Mouse (Mus musculus): ENCODE measurements around the gene Cc2d1a. TPM values are rescaled to one million over a fixed set of nuclear protein-coding genes. Genes with fewer than 3 reads are reported as not detected.

Gene Cc2d1a
- not detected in 2 replicates for polyA plus RNA-seq (2012; ENCODE audit: insufficient read depth, insufficient read length, low replicate concordance, missing spikeins)

DNA sequence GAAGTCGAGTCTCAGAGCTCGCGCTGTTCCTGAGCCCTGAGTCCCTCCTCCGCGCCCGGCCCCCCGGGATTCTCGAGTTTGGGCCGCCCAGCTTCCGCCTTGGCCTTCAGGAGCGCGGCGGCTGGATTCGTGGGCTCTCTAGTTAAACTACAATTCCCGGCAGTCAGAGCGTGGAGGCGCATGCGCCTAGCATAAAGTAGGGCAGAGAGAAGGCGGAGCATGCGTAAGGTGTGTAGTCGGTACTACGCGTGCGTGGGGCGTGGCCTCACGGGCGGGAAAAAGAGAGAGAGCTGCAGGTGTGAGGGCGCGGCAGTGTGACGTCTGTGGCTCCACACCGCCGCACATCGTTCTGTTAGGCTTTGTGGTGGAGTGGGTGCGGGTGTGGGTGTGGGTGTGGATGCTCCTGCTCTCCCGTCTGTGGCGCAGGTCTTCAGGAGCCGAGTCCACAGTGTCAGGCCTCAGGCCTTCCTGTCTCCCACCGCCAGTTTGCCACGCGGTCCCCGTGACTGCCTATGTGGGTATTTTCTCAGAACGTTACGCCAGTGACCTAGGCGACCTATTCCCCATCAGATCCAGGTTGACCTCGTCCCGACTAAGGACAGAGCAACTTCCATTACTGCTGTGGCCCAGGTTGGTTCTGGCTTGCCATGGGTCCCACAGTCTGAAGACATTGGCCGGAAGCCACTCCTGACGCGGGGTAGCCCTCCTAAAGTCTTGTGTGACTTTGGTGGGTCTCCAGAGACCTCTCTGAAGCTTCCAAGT lies at the start of gene Cc2d1a, which contains the start of gene 4930432K21Rik:
Gene Cc2d1a, minus strand, starts transcription at position 168 of the 762 bp plus-strand sequence.
Gene 4930432K21Rik, plus strand, starts transcription at position 257 of the 762 bp plus-strand sequence.
- peak within 1 kb of the TSS; percentile 19; the same call in 1 of the 2 replicates for H3K27ac ChIP-seq (ENCODE audit: insufficient read depth, low read depth, low read length)

DNA sequence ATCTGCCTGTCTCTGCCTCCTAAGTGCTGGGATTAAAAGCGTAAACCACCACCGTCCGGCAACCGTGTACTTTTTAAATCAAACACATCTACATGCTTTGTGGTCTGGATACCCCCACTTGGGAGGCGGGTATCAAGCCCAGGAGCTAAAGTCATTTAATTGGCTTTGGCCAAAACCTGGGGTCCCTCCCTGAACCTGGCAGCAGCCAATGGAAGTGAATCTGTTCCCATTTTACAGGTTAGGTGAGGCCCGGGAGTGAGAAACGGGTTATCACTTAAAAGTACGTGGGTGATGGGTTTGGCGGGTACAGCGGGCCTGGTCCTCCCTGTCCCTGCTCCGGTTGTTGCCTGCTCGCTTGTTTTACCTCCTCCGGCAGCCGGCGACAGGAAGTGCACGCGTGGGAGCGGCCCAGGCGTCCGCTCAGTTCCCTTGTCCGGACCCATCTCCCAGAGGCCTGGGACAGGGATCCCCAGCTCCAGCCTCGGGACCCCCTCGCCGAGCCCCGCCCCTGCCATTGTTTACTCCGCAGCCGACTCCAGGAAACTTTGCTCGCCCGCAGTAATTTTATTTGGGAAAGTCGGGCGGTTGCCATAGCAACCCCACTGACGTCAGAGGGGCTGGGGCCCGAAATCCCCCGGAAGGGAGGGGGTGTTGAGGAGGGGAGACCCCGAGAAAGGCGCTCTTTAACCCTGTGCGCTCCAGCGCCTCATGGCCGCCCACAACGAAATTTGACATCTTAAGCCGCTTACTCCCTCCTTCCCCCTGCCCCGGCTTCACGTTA lies 49.6 kb upstream of the Cc2d1a start:
- TF ChIP-seq POLR2A (IDR thresholded peaks at IDR 0.05; ENCODE audit: insufficient read depth, low read depth, low read length) (0 out of 2 replicates have a peak, but pooled peaks have one; percentile 18), CTCF (IDR thresholded peaks at IDR 0.05; ENCODE audit: insufficient read depth, low read depth, low read length) (no peak)
- 6% methylated on average over 43 of the region's 43 CpGs for WGBS
- Histone ChIP-seq H3K27ac (ENCODE audit: insufficient read depth, low read depth, low read length) (peak overlapping the region; percentile 54), H3K4me3 (ENCODE audit: insufficient read depth, low read depth, low read length) (peak overlapping the region; percentile 55), H3K4me1 (ENCODE audit: control insufficient read depth, insufficient read depth, low read length) (peaks cover 48% of the 10 kb centered on the region)

More for the DNA sequence above, at the start of gene Cc2d1a, which contains the start of gene 4930432K21Rik:
- peak within 1 kb of the TSS; percentile 69 for H3K4me3 ChIP-seq (ENCODE audit: insufficient read depth, low read depth, low read length)
- TF ChIP-seq CTCF (IDR thresholded peaks at IDR 0.05; ENCODE audit: insufficient read depth, low read depth, low read length) (no peak), POLR2A (IDR thresholded peaks at IDR 0.05; ENCODE audit: insufficient read depth, low read depth, low read length) (peak; percentile 79)
- H3K4me1 ChIP-seq (ENCODE audit: control insufficient read depth, insufficient read depth, low read length) = peaks cover 25% of the 10 kb centered on the region
- 10% methylated on average over 49 of the region's 49 CpGs for WGBS

DNA sequence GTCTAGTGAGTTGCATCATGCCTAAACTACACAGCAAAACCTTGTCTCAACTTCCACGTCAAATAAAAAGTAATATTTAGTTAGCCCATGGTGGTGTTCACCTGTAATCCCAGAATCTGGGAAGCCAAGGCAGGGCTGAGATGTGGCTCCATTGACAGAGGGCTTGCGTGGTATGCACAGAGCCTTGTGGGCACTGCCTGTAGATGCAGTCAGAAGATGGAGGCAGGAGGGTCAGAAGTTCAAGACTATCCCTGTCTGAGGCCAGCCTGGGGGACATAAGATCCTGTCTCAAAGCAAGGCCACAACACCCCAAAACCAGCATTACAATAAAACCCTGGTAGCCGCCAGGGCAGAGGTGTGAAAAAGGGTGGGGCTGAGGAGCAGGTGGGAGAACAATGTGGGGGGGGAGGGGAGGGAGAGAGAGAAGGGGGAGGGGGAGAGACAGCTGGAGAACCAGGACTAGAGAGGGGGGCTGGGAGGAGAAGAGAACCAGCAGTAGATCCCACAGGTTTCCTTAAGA lies 46.5 kb upstream of the Cc2d1a start:
- Histone ChIP-seq H3K4me3 (ENCODE audit: insufficient read depth, low read depth, low read length) (no peak overlapping the region), H3K27ac (ENCODE audit: insufficient read depth, low read depth, low read length) (no peak overlapping the region), H3K4me1 (ENCODE audit: control insufficient read depth, insufficient read depth, low read length) (peaks cover 33% of the 10 kb centered on the region)
- TF ChIP-seq POLR2A (IDR thresholded peaks at IDR 0.05; ENCODE audit: insufficient read depth, low read depth, low read length) (no peak), CTCF (IDR thresholded peaks at IDR 0.05; ENCODE audit: insufficient read depth, low read depth, low read length) (no peak)
- 89% methylated on average over 3 of the region's 3 CpGs for WGBS

DNA sequence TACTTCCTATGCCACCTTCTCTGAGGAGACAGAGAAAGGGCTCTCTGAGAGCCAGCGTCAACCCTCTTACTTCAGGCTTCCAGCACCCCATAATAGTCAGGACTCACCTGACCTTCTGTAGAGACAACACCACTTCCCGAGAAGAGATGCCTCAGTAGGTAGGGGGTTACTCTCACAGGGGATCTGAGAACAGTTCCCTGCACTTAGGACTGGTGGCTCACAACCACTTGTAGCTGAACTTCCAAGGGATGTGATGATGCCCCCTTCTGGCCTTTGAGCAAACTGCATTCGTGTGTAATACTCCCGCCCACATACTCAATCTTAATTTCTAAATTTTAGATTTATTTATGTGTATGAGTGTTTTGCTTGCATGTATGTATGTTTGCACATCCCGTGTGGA lies 45.8 kb upstream of the Cc2d1a start:
- peaks cover 30% of the 10 kb centered on the region for H3K4me1 ChIP-seq (ENCODE audit: control insufficient read depth, insufficient read depth, low read length)
- 90% methylated on average over 5 of the region's 5 CpGs for WGBS
- H3K4me3 ChIP-seq (ENCODE audit: insufficient read depth, low read depth, low read length) = no peak overlapping the region
- H3K27ac ChIP-seq (ENCODE audit: insufficient read depth, low read depth, low read length) = no peak overlapping the region
- TF ChIP-seq POLR2A (IDR thresholded peaks at IDR 0.05; ENCODE audit: insufficient read depth, low read depth, low read length) (no peak), CTCF (IDR thresholded peaks at IDR 0.05; ENCODE audit: insufficient read depth, low read depth, low read length) (no peak)

DNA sequence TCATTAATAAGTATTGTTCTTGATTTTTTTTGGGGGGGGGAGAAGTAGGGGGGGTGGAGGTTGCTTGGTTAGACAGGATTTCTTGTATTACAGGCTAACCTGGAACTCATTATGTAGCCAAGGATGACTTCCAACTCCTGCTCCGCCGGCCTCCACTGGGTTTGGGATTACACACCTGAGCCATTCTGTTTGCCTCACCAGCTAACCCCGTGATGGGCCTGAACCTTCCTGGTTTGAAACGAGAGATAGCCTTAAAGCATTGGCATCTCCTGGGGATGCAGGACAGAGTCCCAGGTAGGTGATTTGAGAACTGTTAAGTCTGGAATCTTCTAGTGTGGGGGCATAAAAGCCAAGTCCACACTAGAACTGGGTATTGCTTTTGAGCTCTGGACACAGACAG lies 45.4 kb upstream of the Cc2d1a start:
- WGBS = 87% methylated on average over 4 of the region's 4 CpGs
- Histone ChIP-seq H3K4me3 (ENCODE audit: insufficient read depth, low read depth, low read length) (no peak overlapping the region), H3K4me1 (ENCODE audit: control insufficient read depth, insufficient read depth, low read length) (peaks cover 26% of the 10 kb centered on the region), H3K27ac (ENCODE audit: insufficient read depth, low read depth, low read length) (no peak overlapping the region)
- TF ChIP-seq POLR2A (IDR thresholded peaks at IDR 0.05; ENCODE audit: insufficient read depth, low read depth, low read length) (no peak), CTCF (IDR thresholded peaks at IDR 0.05; ENCODE audit: insufficient read depth, low read depth, low read length) (no peak)

DNA sequence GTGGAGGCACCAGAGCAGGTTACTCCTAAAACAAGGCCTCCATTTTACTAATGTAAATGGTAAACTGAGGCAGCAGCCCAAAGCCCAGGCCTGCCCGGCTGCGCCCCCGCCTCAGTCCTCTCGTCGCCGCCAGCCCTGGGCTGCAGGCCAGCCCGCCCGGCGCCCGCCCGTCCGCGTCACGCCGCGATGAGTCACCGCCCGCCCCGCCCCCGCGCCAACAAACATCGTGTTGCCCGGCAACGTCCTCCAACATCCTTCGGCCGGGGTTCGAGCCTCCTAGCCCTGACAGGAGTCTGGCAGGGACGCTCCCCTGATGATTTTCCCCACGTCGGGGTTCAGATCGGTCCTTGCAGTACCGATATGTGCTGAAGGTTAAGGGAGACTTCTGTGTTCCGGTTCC lies 44.8 kb upstream of the Cc2d1a start:
- Histone ChIP-seq H3K4me3 (ENCODE audit: insufficient read depth, low read depth, low read length) (no peak overlapping the region), H3K27ac (ENCODE audit: insufficient read depth, low read depth, low read length) (0 out of 2 replicates have a peak overlapping the region, but pooled peaks have one; percentile 10), H3K4me1 (ENCODE audit: control insufficient read depth, insufficient read depth, low read length) (peaks cover 19% of the 10 kb centered on the region)
- TF ChIP-seq CTCF (IDR thresholded peaks at IDR 0.05; ENCODE audit: insufficient read depth, low read depth, low read length) (no peak), POLR2A (IDR thresholded peaks at IDR 0.05; ENCODE audit: insufficient read depth, low read depth, low read length) (no peak)
- 4% methylated on average over 33 of the region's 33 CpGs for WGBS

DNA sequence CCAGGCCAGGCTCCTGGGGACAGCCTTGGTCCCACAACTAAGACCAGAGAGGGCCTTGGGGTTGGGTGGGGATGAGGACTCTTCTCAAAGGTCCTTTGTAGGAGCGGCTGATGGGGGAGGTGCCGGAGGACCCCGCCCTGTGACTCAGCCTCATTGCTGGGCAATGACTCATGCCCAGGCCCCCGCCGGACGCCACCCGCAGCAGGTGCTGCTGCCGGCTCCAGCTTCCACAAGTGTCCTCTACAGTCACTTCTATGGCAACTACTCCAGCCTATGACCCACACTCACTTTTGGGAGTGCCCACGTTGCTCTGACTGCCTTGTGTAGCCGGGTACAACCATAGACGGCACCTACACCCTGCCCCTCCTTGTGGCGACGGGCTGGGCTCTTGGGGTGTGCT lies 44.3 kb upstream of the Cc2d1a start:
- WGBS = 34% methylated on average over 13 of the region's 13 CpGs
- TF ChIP-seq POLR2A (IDR thresholded peaks at IDR 0.05; ENCODE audit: insufficient read depth, low read depth, low read length) (no peak), CTCF (IDR thresholded peaks at IDR 0.05; ENCODE audit: insufficient read depth, low read depth, low read length) (no peak)
- H3K4me3 ChIP-seq (ENCODE audit: insufficient read depth, low read depth, low read length) = no peak overlapping the region

DNA sequence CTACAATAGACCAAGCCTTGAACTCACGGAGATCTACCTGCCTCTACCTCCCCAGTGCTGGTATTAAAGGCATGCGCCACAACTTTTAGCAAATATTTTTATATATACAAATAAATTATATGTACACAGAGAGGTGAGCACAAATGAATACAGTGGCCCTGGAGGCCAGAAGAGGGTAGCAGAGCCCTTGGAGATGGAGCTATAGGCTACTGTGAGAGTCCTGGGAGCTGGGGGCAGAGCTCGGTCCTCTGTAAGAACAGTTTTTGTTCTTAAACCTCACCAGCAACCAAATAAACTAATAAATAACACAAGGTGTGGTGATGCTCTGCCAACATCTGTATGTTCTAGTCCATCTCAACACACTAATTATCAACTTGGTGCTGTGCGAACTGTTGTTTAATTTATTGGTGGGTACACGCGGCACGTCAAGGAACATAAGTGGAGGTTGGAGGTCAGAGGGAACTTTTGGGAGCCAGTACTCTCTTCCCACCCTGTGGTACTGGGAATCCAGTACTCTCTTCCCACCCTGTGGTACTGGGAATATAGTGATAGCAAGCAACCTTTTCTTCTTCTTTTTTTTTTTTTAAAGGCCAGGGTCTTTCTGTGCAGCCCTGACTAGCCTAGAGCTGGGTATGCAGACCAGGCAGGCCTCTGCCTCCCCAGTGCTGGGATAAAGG lies 42.6 kb upstream of the Cc2d1a start:
- 98% methylated on average over 7 of the region's 7 CpGs for WGBS
- no peak overlapping the region for H3K4me3 ChIP-seq (ENCODE audit: insufficient read depth, low read depth, low read length)
- no peak overlapping the region for H3K27ac ChIP-seq (ENCODE audit: insufficient read depth, low read depth, low read length)
- TF ChIP-seq CTCF (IDR thresholded peaks at IDR 0.05; ENCODE audit: insufficient read depth, low read depth, low read length) = no peak
- TF ChIP-seq POLR2A (IDR thresholded peaks at IDR 0.05; ENCODE audit: insufficient read depth, low read depth, low read length) = no peak
- H3K4me1 ChIP-seq (ENCODE audit: control insufficient read depth, insufficient read depth, low read length) = peaks cover 21% of the 10 kb centered on the region

More for the DNA sequence above, 44.3 kb upstream of the Cc2d1a start:
- Histone ChIP-seq H3K27ac (ENCODE audit: insufficient read depth, low read depth, low read length) (0 out of 2 replicates have a peak overlapping the region, but pooled peaks have one; percentile 10), H3K4me1 (ENCODE audit: control insufficient read depth, insufficient read depth, low read length) (peaks cover 17% of the 10 kb centered on the region)
